Mouse (Mus musculus): Measurements from ENCODE around the gene Cklf.
"Not testable (repeated sequence)": the region's sequence is repeated elsewhere in the genome, so short reads cannot be mapped to it uniquely, and the experiment has no call there.

Gene Cklf

DNA sequence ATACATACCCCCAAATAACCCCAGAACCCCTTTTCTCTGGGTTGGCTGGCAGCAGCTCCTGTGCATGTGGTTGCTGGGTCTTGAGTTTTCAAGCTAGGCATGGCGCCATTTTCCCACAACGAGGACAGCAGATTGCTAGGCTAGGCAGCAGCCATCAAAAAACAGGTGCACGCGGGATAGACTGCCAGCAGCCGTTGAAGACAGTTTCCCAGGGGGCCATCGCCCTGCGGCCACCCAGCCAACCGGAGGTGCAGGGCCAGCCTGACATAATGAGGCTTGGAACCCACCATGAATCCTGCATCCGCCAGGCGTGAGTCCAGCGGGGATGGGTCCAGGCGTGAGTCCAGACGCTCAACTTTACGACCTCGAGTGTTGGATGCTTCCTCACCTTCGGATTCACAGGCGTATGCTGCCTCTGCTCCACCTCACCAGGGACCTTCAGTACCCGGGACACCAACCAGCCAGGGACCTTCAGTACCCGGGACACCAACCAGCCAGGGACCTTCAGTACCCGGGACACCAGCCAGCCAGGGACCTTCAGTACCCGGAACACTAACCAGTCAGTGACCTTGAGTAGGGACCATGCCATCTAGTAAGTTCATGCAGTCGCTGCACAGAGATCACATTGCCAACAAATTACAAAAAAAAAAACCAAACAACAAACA is 13.7 kb downstream of the Cklf start:
- not testable (repeated sequence) for DNase-seq

DNA sequence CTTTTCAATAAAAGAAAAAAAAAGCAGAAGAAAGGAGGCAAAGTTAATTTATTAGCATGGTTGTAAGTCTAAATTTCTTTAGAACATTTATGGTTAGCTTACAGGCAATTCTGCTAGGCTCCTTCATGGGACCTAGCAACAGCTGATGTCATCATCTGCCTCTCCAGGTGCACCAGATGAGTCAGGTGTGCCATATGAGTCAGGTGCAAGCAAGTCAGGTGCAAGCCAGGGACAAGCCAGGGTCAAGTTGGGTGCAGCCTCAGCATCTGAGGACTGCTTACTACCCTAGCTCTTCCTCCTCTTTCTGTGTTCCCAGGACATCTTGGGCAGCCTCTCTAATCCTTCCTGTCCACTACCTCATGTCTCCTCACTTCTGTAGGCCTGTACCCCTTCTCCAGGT is 17.7 kb downstream of the Cklf start:
- no peak for DNase-seq

DNA sequence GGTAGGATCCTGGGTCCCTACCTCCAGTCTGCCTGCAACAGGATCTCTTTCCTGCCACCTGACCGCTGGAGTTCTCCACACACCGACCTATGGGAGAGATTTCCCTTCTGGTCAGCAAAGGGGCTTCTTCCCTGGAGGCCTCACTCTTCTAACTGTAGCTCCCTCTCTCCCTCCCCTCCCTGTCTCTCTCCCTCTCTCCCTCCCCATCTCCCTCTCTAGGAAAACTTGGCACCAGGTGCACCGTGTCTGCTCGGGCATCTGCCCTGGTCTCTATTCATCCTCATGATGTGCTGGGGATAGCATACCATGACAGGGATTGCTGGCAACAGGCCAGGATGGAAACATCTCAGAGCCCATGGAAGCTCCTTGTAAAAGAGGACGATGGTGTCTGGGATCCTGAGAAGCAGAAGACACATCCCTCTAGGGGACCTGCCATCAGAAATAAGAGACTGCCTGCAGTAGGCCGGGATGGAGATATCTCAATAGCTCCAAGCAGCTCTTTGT is 18.3 kb downstream of the Cklf start:
- no peak for DNase-seq

DNA sequence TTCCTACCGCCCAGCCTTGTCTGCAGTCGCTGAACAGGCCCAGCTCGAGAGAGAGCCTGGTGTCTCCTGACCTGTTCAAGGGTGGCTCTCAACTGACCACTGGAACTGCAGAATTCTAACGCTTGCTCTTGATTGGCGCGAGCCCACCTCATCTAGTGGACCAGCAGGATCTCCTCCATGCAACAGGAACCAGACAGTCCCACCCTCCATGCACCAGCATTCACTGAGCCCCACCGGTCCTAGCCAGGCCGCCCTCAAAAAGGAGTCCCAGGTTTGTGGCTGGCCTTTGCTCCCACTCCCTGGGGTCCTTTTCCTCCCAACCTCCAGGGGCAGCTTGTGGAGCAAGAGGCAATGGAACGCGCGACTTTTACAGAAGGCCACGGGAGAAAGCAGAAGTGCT is 42.4 kb downstream of the Cklf start, which contains the start of gene Cmtm2a:
Cmtm2a (minus strand) TSS at position 101 of the 400 bp plus-strand sequence.
- not testable (repeated sequence) for DNase-seq

DNA sequence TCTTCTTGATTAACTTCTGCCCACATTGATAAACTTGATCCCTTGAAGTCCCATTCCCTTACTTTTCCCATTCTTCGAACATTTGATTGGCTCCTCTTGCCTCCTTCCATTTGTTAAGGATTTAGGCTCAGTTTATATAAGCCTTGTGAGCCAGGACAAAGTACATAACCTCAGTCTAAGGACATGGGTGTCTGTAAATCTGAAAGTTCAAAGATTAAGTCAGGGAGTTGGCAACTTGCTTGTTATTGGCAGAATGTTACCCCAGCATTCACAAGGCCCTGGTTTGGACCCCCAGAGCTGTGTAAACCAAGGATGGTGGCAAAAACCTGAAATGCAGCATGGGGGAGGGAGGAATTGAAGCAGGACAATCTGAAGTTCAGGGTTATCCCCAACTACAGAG is 43.7 kb downstream of the Cklf start:
- peak; percentile 72 for DNase-seq

DNA sequence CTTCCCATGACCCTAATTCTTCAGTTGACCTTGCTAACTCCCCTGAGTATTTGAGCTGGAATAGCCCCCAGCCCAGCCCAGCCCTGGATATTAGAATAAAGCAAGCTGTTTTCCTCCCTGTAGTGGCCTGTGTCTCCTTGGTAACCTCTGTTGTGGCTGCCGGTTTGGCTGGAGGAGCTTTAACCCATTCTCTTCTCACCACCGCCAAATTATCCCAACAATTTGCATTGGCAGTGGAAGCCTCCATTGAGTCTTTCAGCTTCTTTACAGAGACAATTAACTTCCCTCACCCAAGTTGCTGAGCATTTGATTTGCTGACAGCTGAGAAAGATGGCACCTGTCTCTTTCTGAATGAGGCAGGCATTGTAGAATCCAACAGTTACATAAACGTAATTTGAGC is 50.9 kb downstream of the Cklf start:
- DNase-seq = not testable (repeated sequence)

- not testable (repeated sequence) for DNase-seq
Observed at GRCm38 (mm10) chr8:104302536-104302935, 51.9 kb downstream of the Cklf start.

- no peak for DNase-seq
Observed at GRCm38 (mm10) chr8:104304962-104305361, 54.3 kb downstream of the Cklf start.

GRCm38 (mm10) chr8:104308341-104308740 is 57.7 kb downstream of the Cklf start:
- DNase-seq = not testable (repeated sequence)

DNA sequence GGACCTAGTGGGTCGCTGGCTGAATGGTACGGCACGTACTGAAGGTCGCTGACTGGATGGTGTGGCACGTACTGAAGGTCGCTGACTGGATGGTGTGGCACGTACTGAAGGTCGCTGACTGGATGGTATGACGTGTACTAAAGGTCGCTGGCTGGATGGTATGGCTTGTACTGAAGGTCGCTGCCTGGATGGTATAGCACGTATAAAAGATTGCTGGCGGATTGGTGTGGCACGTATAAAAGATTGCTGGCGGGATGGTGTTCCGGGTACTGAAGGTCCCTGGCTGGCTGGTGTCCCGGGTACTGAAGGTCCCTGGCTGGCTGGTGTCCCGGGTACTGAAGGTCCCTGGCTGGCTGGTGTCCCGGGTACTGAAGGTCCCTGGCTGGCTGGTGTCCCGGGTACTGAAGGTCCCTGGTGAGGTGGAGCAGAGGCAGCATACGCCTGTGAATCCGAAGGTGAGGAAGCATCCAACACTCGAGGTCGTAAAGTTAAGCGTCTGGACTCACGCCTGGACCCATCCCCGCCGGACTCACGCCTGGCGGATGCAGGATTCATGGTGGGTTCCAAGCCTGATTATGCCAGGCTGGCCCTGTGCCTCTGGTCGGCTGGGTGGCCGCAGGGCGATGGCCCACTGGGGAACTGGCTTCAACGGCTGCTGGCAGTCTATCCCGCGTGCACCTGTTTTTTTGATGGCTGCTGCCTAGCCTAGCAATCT is 58.9 kb downstream of the Cklf start, which contains the start of the genes Gm45711 and Cmtm1:
Gm45711 (minus strand) TSS at position 641 of the 715 bp plus-strand sequence.
Cmtm1 (minus strand) TSS at position 705 of the 715 bp plus-strand sequence.
- peak; percentile 9 for DNase-seq

GRCm38 (mm10) chr8:104312023-104312422 is 61.4 kb downstream of the Cklf start:
- DNase-seq = not testable (repeated sequence)

DNA sequence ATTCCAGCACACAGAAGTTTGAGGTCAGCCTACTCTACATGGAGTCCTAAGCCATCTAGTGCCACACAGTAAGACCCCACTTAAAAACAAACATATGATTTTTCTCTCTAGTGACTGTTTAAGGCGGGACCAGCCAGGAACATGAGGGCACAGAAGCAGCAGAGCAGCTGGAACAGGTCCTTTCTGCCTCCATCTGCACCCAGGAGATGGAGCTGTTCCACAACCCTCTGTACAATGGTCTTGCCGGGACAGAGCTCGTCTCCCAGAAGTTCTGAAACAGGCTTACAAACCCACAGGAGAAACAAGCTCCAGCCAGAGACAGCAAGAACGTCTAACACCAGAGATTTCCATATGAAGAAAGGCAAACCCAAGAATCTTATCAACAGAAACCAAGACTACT is 62.6 kb downstream of the Cklf start:
- peak; percentile 35 for DNase-seq

Measured in kidney, adult 9 months (tissue).